Mouse (Mus musculus) urinary bladder, adult 2 months (tissue): ENCODE data around the gene Srp68. TPM values are rescaled to one million over a fixed set of nuclear protein-coding genes. Genes with fewer than 3 reads are reported as not detected.

ENCODE experiments used
- DNase-seq: peaks from one replicate; pipeline ENCODE4 v3.0.0; 2022; ENCODE audit warnings: low spot score
- polyA plus RNA-seq: library from polyadenylated mRNA; depleted of rRNA; stranded (reverse); fragments of >200 nt; gene quantifications from 2 replicates; pipeline ENCODE4 v1.2.3, GENCODE M21; 2012

Srp68 gene
- polyA plus RNA-seq, 1 experiment, result 75.0 TPM

- no peak for DNase-seq
Measured at GRCm38 (mm10) chr11:116247502-116248222, 26.4 kb downstream of the Srp68 start.

- DNase-seq, result no peak
Measured at GRCm38 (mm10) chr11:116245616-116246015, 28.4 kb downstream of the Srp68 start.

- no peak for DNase-seq
Measured at GRCm38 (mm10) chr11:116244580-116244979, 29.4 kb downstream of the Srp68 start.

- DNase-seq, result no peak
Measured at GRCm38 (mm10) chr11:116241744-116242235, 32.2 kb downstream of the Srp68 start.

- DNase-seq, result no peak
Measured at GRCm38 (mm10) chr11:116239797-116240196, 34.2 kb downstream of the Srp68 start.

- DNase-seq, result peak; percentile 85
Measured at GRCm38 (mm10) chr11:116237742-116238395, 36.1 kb downstream of the Srp68 start, which contains the start of gene Evpl. TSS of gene Evpl (minus strand) at chr11:116238077.

GRCm38 (mm10) chr11:116234901-116235300, 39.1 kb downstream of the Srp68 start:
- DNase-seq, result no peak

- DNase-seq, result no peak
Measured at GRCm38 (mm10) chr11:116232427-116232826, 41.6 kb downstream of the Srp68 start.

GRCm38 (mm10) chr11:116228699-116229098, 45.3 kb downstream of the Srp68 start:
- no peak for DNase-seq

GRCm38 (mm10) chr11:116226414-116226813, 47.6 kb downstream of the Srp68 start:
- peak; percentile 70 for DNase-seq

GRCm38 (mm10) chr11:116222740-116223059, 51.3 kb downstream of the Srp68 start:
- DNase-seq, result no peak

GRCm38 (mm10) chr11:116221931-116222739, 51.9 kb downstream of the Srp68 start:
- DNase-seq, result no peak

- DNase-seq, result no peak
Measured at GRCm38 (mm10) chr11:116219885-116220284, 54.1 kb downstream of the Srp68 start.

- DNase-seq, result peak; percentile 69
Measured at GRCm38 (mm10) chr11:116218737-116219400, 55.1 kb downstream of the Srp68 start.

- DNase-seq, result no peak
Measured at GRCm38 (mm10) chr11:116218263-116218662, 55.8 kb downstream of the Srp68 start.

GRCm38 (mm10) chr11:116216549-116216948, 57.5 kb downstream of the Srp68 start:
- DNase-seq, result no peak

- no peak for DNase-seq
Measured at GRCm38 (mm10) chr11:116215991-116216390, 58.0 kb downstream of the Srp68 start.

GRCm38 (mm10) chr11:116215181-116215580, 58.8 kb downstream of the Srp68 start:
- DNase-seq, result no peak

- no peak for DNase-seq
Measured at GRCm38 (mm10) chr11:116213877-116214510, 60.0 kb downstream of the Srp68 start.

- no peak for DNase-seq
Measured at GRCm38 (mm10) chr11:116212847-116213246, 61.2 kb downstream of the Srp68 start.

- DNase-seq, result no peak
Measured at GRCm38 (mm10) chr11:116210696-116211095, 63.3 kb downstream of the Srp68 start.
